Mouse (Mus musculus) R1 (cell line): ENCODE data around the gene Tm4sf20.

Source experiments
- DNase-seq: peaks from one replicate; pipeline ENCODE4 v3.0.0-alpha.2; 2018; ENCODE audit warnings: low read depth, low spot score

Gene Tm4sf20

DNA sequence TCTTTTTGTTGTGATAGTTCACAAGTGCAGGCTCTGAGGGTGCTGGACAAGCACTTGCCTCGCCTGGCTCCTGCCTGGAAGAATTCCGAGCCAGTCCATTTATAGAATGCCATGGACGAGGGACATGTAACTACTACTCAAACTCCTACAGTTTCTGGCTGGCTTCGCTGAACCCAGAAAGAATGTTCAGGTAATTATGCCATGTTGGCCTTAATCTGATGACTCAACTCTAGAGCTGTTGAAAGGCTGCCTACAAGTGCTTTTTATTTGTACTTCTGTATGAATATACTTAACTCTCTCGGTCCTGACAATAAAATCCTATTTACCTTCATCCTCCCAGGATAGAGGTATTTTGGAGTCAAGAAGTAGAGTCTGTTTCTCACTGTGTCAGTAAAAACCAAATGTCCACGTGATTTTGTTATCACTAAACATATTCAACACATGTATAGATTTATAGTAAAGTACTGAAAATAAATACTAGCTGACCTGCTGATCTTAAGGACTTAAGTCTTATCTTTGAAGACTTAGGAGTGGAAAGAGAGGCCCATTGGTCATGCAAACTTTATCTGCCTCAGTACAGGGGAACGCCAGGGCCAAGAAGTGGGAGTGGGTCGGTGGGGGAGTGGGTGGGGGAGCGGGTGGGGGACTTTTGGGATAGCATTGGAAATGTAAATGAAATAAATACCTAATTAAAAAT, 50.3 kb downstream of the Tm4sf20 start:
- no peak for DNase-seq
